Mouse (Mus musculus) neutrophil, adult 5-6 weeks (primary cell): ENCODE data around the gene Kcnt2. TPM values are rescaled to one million over a fixed set of nuclear protein-coding genes. Genes with fewer than 3 reads are reported as not detected.

Experiments used
- ATAC-seq: fragments of 151-379, 151-347 bp; 2 replicates; pipeline ENCODE4 v1.8.0; 2017; ENCODE audit warnings: mild to moderate bottlenecking, moderate TSS enrichment; ENCODE audit not compliant: insufficient number of reproducible peaks, poor library complexity, low FRiP score, severe bottlenecking; ENCODE audit errors: extremely low read depth
- total RNA-seq: library from RNA; stranded (forward); fragments of 200-1000 nt; gene quantifications from 2 replicates; pipeline ENCODE4 v1.2.3, GENCODE M21; 2017

Gene Kcnt2
- total RNA-seq, 1 experiment from 2014 or later: not detected

DNA sequence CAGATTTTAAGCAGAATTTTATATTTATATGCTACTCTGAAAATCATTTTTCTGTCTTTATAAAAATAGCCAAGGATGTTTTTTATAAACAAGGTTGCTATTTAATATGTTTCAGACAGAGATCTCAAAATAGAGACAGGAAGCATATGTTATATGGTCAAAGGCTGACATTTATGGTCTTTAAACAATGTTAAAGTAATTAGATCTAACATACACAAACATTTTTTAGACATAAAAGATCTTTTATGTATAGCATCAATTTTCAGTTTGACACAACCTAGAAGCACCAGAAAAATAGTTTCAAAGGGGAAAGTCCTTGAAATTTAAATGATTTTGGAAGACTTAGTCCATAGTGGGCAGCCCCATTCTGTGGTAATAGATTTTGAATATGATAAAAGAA is 379.0 kb downstream of the Kcnt2 start:
- no peak for ATAC-seq

DNA sequence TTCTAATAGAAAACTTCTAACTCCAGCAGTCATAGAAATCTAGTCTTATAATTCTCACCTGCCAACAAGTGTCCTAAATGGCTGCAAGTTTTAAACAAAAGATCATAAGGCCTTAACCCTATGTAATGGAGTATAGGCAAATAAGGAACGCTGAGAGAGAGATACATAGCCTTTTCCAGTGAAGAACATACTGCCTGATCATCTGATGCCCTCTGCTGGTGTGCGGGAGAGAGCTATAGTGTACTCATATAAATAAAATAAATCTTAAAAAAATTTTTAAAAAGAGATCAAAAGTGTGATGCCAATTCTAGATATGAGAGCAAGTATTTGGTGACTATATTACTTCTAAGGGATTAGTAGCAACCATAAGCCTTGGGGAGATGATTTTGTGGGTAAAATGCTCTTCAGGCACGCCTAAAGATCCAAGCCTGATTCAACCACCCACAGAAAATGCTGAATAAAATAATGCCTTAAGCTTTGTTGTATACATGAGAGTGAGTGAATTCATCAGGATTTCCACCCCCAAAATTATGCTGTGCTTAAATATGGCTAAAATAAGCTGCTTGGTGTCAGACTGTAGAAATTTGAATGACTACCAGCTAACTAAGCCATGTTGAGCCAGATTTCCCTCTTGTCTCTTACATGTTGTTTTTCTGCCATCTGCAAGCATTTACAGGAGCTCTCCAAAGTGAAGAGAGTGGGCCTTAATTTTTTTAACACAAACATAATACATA is 413.8 kb downstream of the Kcnt2 start:
- ATAC-seq: no peak

DNA sequence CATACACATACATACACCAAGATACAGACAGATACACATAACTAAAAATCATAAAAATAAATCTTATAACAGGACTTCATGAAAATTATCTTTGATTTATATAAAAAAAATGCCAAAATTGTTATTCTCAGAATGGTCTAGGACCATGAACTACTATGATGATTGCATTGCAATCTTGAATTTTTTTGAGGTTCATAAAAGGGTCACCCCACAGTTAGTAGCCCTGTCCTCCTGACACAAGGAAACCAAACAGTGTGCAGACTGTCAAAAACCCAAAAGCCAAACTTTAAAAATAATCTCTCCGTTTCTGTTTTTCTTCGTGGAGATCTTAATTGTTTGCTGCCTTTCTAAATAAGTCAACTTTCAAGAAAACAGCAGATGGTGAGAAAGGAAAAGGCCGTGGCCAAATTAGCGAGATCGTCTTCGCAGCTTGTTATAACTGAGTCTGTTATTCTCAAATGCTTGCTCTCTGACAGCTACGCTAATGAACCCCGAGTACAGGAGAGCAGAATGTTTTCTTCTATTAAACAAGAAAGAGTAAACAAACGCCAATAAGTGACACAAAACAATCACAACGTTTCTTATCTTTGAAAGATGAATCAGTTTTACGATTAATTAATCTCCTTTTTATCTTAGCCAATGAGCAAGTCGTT is 414.9 kb downstream of the Kcnt2 start:
- ATAC-seq: no peak

DNA sequence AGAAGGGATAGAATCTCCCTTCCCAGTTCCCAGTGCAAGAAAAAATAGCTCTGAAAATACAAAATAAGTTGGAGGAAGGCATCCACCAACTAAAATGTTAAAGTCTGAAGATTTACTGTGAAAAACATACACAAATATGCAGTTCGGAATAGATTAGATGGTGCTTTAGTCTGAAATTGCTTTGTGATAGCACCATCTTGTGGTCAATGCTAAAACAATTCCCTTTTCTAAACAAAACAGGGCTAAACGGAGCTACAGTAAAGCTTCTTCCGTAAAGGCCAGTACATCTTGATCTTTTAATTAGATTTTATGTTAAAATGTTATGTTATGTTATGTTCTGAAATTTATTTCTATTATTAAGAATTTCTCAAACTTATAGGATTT is 415.4 kb downstream of the Kcnt2 start:
- no peak for ATAC-seq

Other genes starting within 250 kb of the Kcnt2 start
- gene Cfh, start 62.4 kb upstream of the Kcnt2 start, total RNA-seq: 3.9 and 4.4 TPM in 2 replicates